Mouse (Mus musculus) thymus, adult 2 months (tissue): ENCODE data around the gene Tssk2.

Source experiments
- CTCF ChIP-seq: fragments of 200-500 bp; IDR thresholded peaks from 2 replicates; pipeline ENCODE4 v1.5.1; 2012; ENCODE audit warnings: mild to moderate bottlenecking, control low read depth, low read length, moderate library complexity, borderline replicate concordance; ENCODE audit not compliant: control insufficient read depth, poor library complexity, insufficient read depth; ENCODE audit errors: extremely low read depth
- POLR2A ChIP-seq: fragments of 200-500 bp; IDR thresholded peaks from 2 replicates; pipeline ENCODE4 v1.6.1; 2012; ENCODE audit warnings: mild to moderate bottlenecking, low read length, control low read depth, moderate library complexity; ENCODE audit not compliant: control insufficient read depth, poor library complexity, insufficient read depth; ENCODE audit errors: extremely low read depth

GRCm38 (mm10) chr16:17911052-17911595 is 12.7 kb downstream of the Tssk2 start, which contains the start of gene Ess2:
- TF ChIP-seq CTCF: peak; percentile 46; the same call in 1 of the 2 replicates
- TF ChIP-seq POLR2A: peak; percentile 65; the same call in 1 of the 2 replicates
